Mouse (Mus musculus) thymus, postnatal 10 days (tissue): Measurements from ENCODE around the gene Olfr702.
A peak's percentile ranks its signal among the peaks of the same experiment; 100 is the strongest.

ENCODE experiments used
- DNase-seq, 2 experiments: peaks; one replicate each; pipeline ENCODE4 v3.0.0; 2021; ENCODE audit warnings: low spot score in 2 of 2

Olfr702 gene

GRCm38 (mm10) chr7:106833793-106834192 lies at the start of gene Olfr702:
TSS of gene Olfr702 (minus strand) at chr7:106833893.
- no peak for DNase-seq

DNA sequence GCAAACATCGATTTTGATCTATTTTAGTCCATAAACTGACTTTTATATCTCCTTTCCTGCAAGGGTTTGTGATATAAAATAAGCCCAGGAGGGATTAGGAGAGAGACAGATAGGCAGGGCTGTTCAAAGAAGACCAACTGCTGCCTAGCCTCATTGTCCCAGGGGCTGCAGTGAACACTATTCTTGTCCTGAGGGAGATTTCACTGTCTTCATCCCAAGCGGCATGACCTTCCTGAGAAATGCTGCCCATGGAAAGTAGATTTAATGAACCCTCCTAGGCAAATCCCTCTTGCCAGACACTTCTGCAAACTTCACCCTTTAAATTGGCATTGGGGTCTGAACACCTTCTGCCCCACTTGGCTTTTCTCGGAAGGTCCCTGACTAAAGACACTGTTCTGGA lies 43.1 kb upstream of the Olfr702 start, which contains the start of gene Olfr705:
TSS of gene Olfr705 (minus strand) at position 101 of the 400 bp plus-strand sequence.
- DNase-seq, result no peak

DNA sequence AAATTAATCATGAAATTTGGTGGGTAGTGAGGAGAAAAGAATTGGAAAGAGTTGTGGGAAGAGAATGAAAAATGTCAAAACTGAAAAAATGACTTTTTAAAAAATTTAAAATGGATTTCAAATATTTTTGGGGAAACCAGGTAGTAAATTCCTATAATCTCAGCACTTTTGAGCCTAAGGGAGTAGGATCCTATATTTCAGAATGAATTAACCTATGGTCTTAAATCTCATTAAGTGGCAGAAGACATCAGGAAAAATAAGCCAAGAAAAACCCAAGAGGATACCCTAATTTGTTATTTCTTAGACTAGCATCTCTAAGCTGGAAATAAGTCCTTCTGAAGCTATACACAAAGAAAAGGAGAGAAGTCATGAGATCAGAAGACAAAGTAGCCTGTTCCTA lies 29.2 kb upstream of the Olfr702 start, which contains the start of gene Olfr704:
TSS of gene Olfr704 (plus strand) at position 301 of the 400 bp plus-strand sequence.
- no peak for DNase-seq

DNA sequence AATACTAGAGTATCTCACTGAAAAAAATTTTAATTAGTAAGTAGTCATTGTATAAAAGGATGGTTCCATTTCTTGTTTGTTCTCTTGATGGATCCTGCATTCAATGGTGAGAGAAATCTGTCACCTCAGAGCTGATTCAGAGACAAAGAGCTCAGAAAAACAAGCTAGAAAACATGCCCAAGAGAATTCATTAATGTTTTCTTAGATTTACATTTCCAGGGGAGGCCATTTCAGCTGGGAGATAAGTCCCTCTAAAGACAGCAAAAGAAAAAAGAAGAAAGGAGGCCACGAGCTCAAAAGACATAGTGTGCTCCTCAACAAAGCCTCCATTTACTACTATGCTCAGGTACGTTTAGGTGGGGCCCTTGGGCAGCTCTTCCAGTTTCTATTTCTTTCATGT lies 9.4 kb upstream of the Olfr702 start, which contains the start of gene Olfr703:
TSS of gene Olfr703 (plus strand) at position 301 of the 400 bp plus-strand sequence.
- DNase-seq, result no peak

GRCm38 (mm10) chr7:106818414-106818813 lies 15.3 kb downstream of the Olfr702 start:
- no peak for DNase-seq

- DNase-seq, result peak in 1 of 2 experiments; percentile 24
Measured at GRCm38 (mm10) chr7:106815775-106816174, 17.9 kb downstream of the Olfr702 start.

GRCm38 (mm10) chr7:106813829-106814228 lies 19.9 kb downstream of the Olfr702 start, which contains the start of gene Olfr701:
TSS of gene Olfr701 (plus strand) at chr7:106814129.
- no peak for DNase-seq

GRCm38 (mm10) chr7:106808734-106809133 lies 25.0 kb downstream of the Olfr702 start, which contains the start of gene Olfr700:
TSS of gene Olfr700 (minus strand) at chr7:106808834.
- no peak for DNase-seq

DNA sequence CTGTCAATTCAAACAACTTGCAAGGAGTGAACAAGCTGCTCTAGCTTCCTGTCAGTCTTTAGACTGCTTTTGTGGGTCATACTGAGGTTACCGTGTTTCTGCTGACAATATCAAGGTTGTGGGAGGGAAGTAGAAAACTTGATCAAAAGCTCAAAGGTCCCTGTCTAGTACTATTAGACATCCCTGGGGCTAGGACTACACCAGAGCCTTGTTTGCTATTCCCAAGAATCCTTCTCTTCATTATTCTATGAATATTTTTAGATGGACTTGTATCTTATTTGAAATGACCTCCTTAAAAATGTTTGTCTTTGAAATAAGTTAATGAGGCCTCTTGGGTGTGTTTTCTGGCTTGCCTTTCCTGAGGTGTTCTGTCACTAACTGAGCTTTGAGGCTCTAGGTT lies 40.6 kb downstream of the Olfr702 start, which contains the start of gene Olfr699:
TSS of gene Olfr699 (minus strand) at position 101 of the 400 bp plus-strand sequence.
- DNase-seq, result no peak

- no peak for DNase-seq
Measured at GRCm38 (mm10) chr7:106788330-106788729, 45.4 kb downstream of the Olfr702 start.
